Mouse (Mus musculus) liver, adult 2 months (tissue): ENCODE results near the gene Rcvrn.

Source experiments
- CTCF ChIP-seq: fragments of 200-500 bp; IDR thresholded peaks from 2 replicates; pipeline ENCODE4 v1.5.1; 2011; ENCODE audit warnings: low read depth, low read length, control low read depth
- POLR2A ChIP-seq: fragments of 200-500 bp; IDR thresholded peaks from 2 replicates; pipeline ENCODE4 v1.6.1; 2011; ENCODE audit warnings: low read length, control low read depth; ENCODE audit not compliant: insufficient read depth; ENCODE audit errors: extremely low read depth

- TF ChIP-seq CTCF (no peak), POLR2A (no peak)
These were observed 26.4 kb downstream of the Rcvrn start for GRCm38 (mm10) chr11:67721485-67721884.
